Mouse (Mus musculus): ENCODE measurements around the gene Dqx1. TPM values are rescaled to one million over a fixed set of nuclear protein-coding genes. Genes with fewer than 3 reads are reported as not detected.

The Dqx1 gene
- polyA plus RNA-seq (2015; fragmentation: Nextera tagmentation; extraction: Ambion mirVana): 6.8 and 7.8 TPM in 2 replicates

GRCm38 (mm10) chr6:83057790-83058189, at the start of gene Dqx1:
TSS of gene Dqx1 (plus strand) at chr6:83057844.
- Histone ChIP-seq H3K36me3 (replicated peaks) (peaks cover 30% of the 10 kb centered on the region), H3K27ac (replicated peaks) (peak within 1 kb of the TSS; percentile 63), H3K4me3 (replicated peaks) (peak within 1 kb of the TSS; percentile 77), H3K4me2 (peak within 1 kb of the TSS; percentile 50), H3K4me1 (replicated peaks) (peaks cover 51% of the 10 kb centered on the region), H3K9ac (peak within 1 kb of the TSS; percentile 25; the same call in 1 of the 2 replicates), H3K27me3 (peaks cover 33% of the 10 kb centered on the region), H3K9me3 (replicated peaks) (no peaks in the 10 kb centered on the region)
- no peak for ATAC-seq (ENCODE audit: insufficient read depth)
- WGBS (ENCODE audit: insufficient replicate concordance): 65% methylated on average over 3 of the region's 3 CpGs

GRCm38 (mm10) chr6:83008659-83009058, 49.0 kb upstream of the Dqx1 start:
- Histone ChIP-seq H3K9me3 (replicated peaks) (no peaks in the 10 kb centered on the region), H3K4me3 (replicated peaks) (no peak overlapping the region), H3K4me1 (replicated peaks) (peaks cover 76% of the 10 kb centered on the region), H3K27me3 (no peaks in the 10 kb centered on the region), H3K27ac (replicated peaks) (peak overlapping the region; percentile 99), H3K36me3 (replicated peaks) (no peaks in the 10 kb centered on the region), H3K4me2 (no peak overlapping the region), H3K9ac (no peak overlapping the region)
- 25% methylated on average over 3 of the region's 3 CpGs for WGBS (ENCODE audit: insufficient replicate concordance)
- ATAC-seq (ENCODE audit: insufficient read depth): no peak

- H3K27ac ChIP-seq (replicated peaks): peak overlapping the region; percentile 99
- peak overlapping the region; percentile 22; the same call in 1 of the 2 replicates for H3K4me3 ChIP-seq (replicated peaks)
- WGBS (ENCODE audit: insufficient replicate concordance): 14% methylated on average over 7 of the region's 7 CpGs
- H3K9me3 ChIP-seq (replicated peaks): no peaks in the 10 kb centered on the region
- peak overlapping the region; percentile 45 for H3K4me2 ChIP-seq
- ATAC-seq (ENCODE audit: insufficient read depth): no peak
- H3K36me3 ChIP-seq (replicated peaks): no peaks in the 10 kb centered on the region
- peaks cover 73% of the 10 kb centered on the region for H3K4me1 ChIP-seq (replicated peaks)
- peak overlapping the region; percentile 10; the same call in 1 of the 2 replicates for H3K9ac ChIP-seq
- H3K27me3 ChIP-seq: no peaks in the 10 kb centered on the region
These were observed 47.6 kb upstream of the Dqx1 start for GRCm38 (mm10) chr6:83010010-83010409.

- Histone ChIP-seq H3K27me3 (no peaks in the 10 kb centered on the region), H3K36me3 (replicated peaks) (no peaks in the 10 kb centered on the region), H3K4me3 (replicated peaks) (no peak overlapping the region), H3K4me2 (no peak overlapping the region), H3K4me1 (replicated peaks) (peaks cover 75% of the 10 kb centered on the region), H3K9me3 (replicated peaks) (no peaks in the 10 kb centered on the region), H3K27ac (replicated peaks) (peak overlapping the region; percentile 99), H3K9ac (no peak overlapping the region)
- no peak for ATAC-seq (ENCODE audit: insufficient read depth)
- 72% methylated on average over 7 of the region's 7 CpGs for WGBS (ENCODE audit: insufficient replicate concordance)
These were observed 46.4 kb upstream of the Dqx1 start for GRCm38 (mm10) chr6:83011255-83011654.

GRCm38 (mm10) chr6:83011756-83012155, 45.9 kb upstream of the Dqx1 start:
- peaks cover 78% of the 10 kb centered on the region for H3K4me1 ChIP-seq (replicated peaks)

GRCm38 (mm10) chr6:83013444-83013843, 44.2 kb upstream of the Dqx1 start:
- Histone ChIP-seq H3K9ac (peak overlapping the region; percentile 52), H3K27ac (replicated peaks) (peak overlapping the region; percentile 99), H3K4me1 (replicated peaks) (peaks cover 91% of the 10 kb centered on the region), H3K4me2 (peak overlapping the region; percentile 61), H3K4me3 (replicated peaks) (no peak overlapping the region), H3K36me3 (replicated peaks) (no peaks in the 10 kb centered on the region), H3K27me3 (no peaks in the 10 kb centered on the region), H3K9me3 (replicated peaks) (no peaks in the 10 kb centered on the region)
- no peak for ATAC-seq (ENCODE audit: insufficient read depth)
- 42% methylated on average over 5 of the region's 5 CpGs for WGBS (ENCODE audit: insufficient replicate concordance)

More at GRCm38 (mm10) chr6:83011756-83012155, 45.9 kb upstream of the Dqx1 start:
- peak overlapping the region; percentile 99 for H3K27ac ChIP-seq (replicated peaks)
- no peak for ATAC-seq (ENCODE audit: insufficient read depth)
- WGBS (ENCODE audit: insufficient replicate concordance): 51% methylated on average over 6 of the region's 6 CpGs
- no peak overlapping the region for H3K9ac ChIP-seq
- H3K4me3 ChIP-seq (replicated peaks): no peak overlapping the region
- H3K36me3 ChIP-seq (replicated peaks): no peaks in the 10 kb centered on the region
- no peak overlapping the region for H3K4me2 ChIP-seq
- H3K27me3 ChIP-seq: no peaks in the 10 kb centered on the region
- H3K9me3 ChIP-seq (replicated peaks): no peaks in the 10 kb centered on the region

GRCm38 (mm10) chr6:83014482-83015466, 42.9 kb upstream of the Dqx1 start:
- Histone ChIP-seq H3K9me3 (replicated peaks) (no peaks in the 10 kb centered on the region), H3K27ac (replicated peaks) (peak overlapping the region; percentile 99), H3K9ac (peak overlapping the region; percentile 52), H3K4me3 (replicated peaks) (peak overlapping the region; percentile 30), H3K4me2 (peak overlapping the region; percentile 61), H3K27me3 (no peaks in the 10 kb centered on the region), H3K4me1 (replicated peaks) (peaks cover 92% of the 10 kb centered on the region), H3K36me3 (replicated peaks) (no peaks in the 10 kb centered on the region)
- 15% methylated on average over 12 of the region's 12 CpGs for WGBS (ENCODE audit: insufficient replicate concordance)
- ATAC-seq (ENCODE audit: insufficient read depth): peak; percentile 98

GRCm38 (mm10) chr6:83015749-83016148, 41.9 kb upstream of the Dqx1 start:
- Histone ChIP-seq H3K4me3 (replicated peaks) (peak overlapping the region; percentile 30), H3K36me3 (replicated peaks) (no peaks in the 10 kb centered on the region), H3K4me1 (replicated peaks) (peaks cover 92% of the 10 kb centered on the region), H3K27ac (replicated peaks) (peak overlapping the region; percentile 99), H3K9me3 (replicated peaks) (no peaks in the 10 kb centered on the region), H3K4me2 (peak overlapping the region; percentile 61), H3K27me3 (no peaks in the 10 kb centered on the region), H3K9ac (peak overlapping the region; percentile 49)
- no peak for ATAC-seq (ENCODE audit: insufficient read depth)
- 59% methylated on average over 2 of the region's 2 CpGs for WGBS (ENCODE audit: insufficient replicate concordance)

GRCm38 (mm10) chr6:83017190-83017589, 40.5 kb upstream of the Dqx1 start:
- peak overlapping the region; percentile 14 for H3K4me2 ChIP-seq
- no peaks in the 10 kb centered on the region for H3K36me3 ChIP-seq (replicated peaks)
- H3K27me3 ChIP-seq: no peaks in the 10 kb centered on the region
- H3K9ac ChIP-seq: no peak overlapping the region
- peak overlapping the region; percentile 77 for H3K27ac ChIP-seq (replicated peaks)
- H3K9me3 ChIP-seq (replicated peaks): no peaks in the 10 kb centered on the region
- no peak for ATAC-seq (ENCODE audit: insufficient read depth)
- 67% methylated on average over 3 of the region's 3 CpGs for WGBS (ENCODE audit: insufficient replicate concordance)
- peaks cover 92% of the 10 kb centered on the region for H3K4me1 ChIP-seq (replicated peaks)
- no peak overlapping the region for H3K4me3 ChIP-seq (replicated peaks)

GRCm38 (mm10) chr6:83019044-83019443, 38.6 kb upstream of the Dqx1 start:
- H3K4me1 ChIP-seq (replicated peaks): peaks cover 92% of the 10 kb centered on the region
- no peak overlapping the region for H3K9ac ChIP-seq
- WGBS (ENCODE audit: insufficient replicate concordance): 57% methylated on average over 3 of the region's 3 CpGs
- ATAC-seq (ENCODE audit: insufficient read depth): no peak
- H3K36me3 ChIP-seq (replicated peaks): no peaks in the 10 kb centered on the region
- H3K27me3 ChIP-seq: no peaks in the 10 kb centered on the region
- no peak overlapping the region for H3K4me3 ChIP-seq (replicated peaks)
- no peaks in the 10 kb centered on the region for H3K9me3 ChIP-seq (replicated peaks)
- H3K4me2 ChIP-seq: no peak overlapping the region
- peak overlapping the region; percentile 77 for H3K27ac ChIP-seq (replicated peaks)

GRCm38 (mm10) chr6:83020121-83020520, 37.5 kb upstream of the Dqx1 start:
- no peaks in the 10 kb centered on the region for H3K36me3 ChIP-seq (replicated peaks)
- H3K9ac ChIP-seq: peak overlapping the region; percentile 23; the same call in 1 of the 2 replicates
- H3K4me1 ChIP-seq (replicated peaks): peaks cover 94% of the 10 kb centered on the region
- H3K4me2 ChIP-seq: peak overlapping the region; percentile 44; the same call in 1 of the 2 replicates
- H3K27me3 ChIP-seq: no peaks in the 10 kb centered on the region
- ATAC-seq (ENCODE audit: insufficient read depth): peak; percentile 65
- H3K4me3 ChIP-seq (replicated peaks): no peak overlapping the region
- peak overlapping the region; percentile 77 for H3K27ac ChIP-seq (replicated peaks)
- no peaks in the 10 kb centered on the region for H3K9me3 ChIP-seq (replicated peaks)
- WGBS (ENCODE audit: insufficient replicate concordance): 19% methylated on average over 6 of the region's 6 CpGs
